Mouse (Mus musculus) cerebellum, adult 2 months (tissue): ENCODE measurements around the gene Gm27021.

ENCODE experiments used
- CTCF ChIP-seq: fragments of 200-500 bp; IDR thresholded peaks from 2 replicates; pipeline ENCODE4 v1.5.1; 2011; ENCODE audit warnings: low read depth, mild to moderate bottlenecking, control low read depth, low read length, moderate library complexity, borderline replicate concordance; ENCODE audit not compliant: insufficient read depth
- POLR2A ChIP-seq: fragments of 200-500 bp; IDR thresholded peaks from 2 replicates; pipeline ENCODE4 v1.6.1; 2011; ENCODE audit warnings: low read length, control low read depth, borderline replicate concordance; ENCODE audit not compliant: insufficient read depth

- TF ChIP-seq POLR2A: no peak
- no peak for TF ChIP-seq CTCF
These were observed 96.3 kb downstream of the Gm27021 start for GRCm38 (mm10) chr8:120571561-120571960.
